Mouse (Mus musculus): ENCODE measurements around the gene Gm20777.
"Not testable (repeated sequence)": the region's sequence is repeated elsewhere in the genome, so short reads cannot be mapped to it uniquely, and the experiment has no call there.

- TF ChIP-seq CTCF (IDR thresholded peaks at IDR 0.05; ENCODE audit: low read depth, low read length); POLR2A (IDR thresholded peaks at IDR 0.05; ENCODE audit: extremely low read depth, insufficient read depth, low read length): not testable (repeated sequence)
Observed at GRCm38 (mm10) chrY:10752350-10752749, at the start of gene Gm20777.
